8 mouse cellular contexts compared by ENCODE assay signal in genomic region chr17:86769330-86770211, GRCm38 (mm10). TPM values are rescaled to one million over a fixed set of nuclear protein-coding genes. Genes with fewer than 3 reads are reported as not detected.
DNase-seq lines count a peak whose midpoint lies in the region; TF ChIP-seq lines count a peak whose summit lies in the region.

No protein-coding gene starts in this region.

- no peaks in the 10 kb centered on the region for H3K36me3 ChIP-seq in spleen, adult 2 months (ENCODE audit: control insufficient read depth, insufficient read depth, low read length)

- no peak for DNase-seq in spleen, adult 2 months (ENCODE audit: low read depth in 1 of 2, low spot score in 2 of 2)
- no peak for DNase-seq in spleen, postnatal 14 days (ENCODE audit: low spot score in 2 of 2)
- peak; percentile 47 to 56 for DNase-seq in gastrocnemius, adult 8-10 months (ENCODE audit: low spot score in 2 of 2)
- peak; percentile 96 for DNase-seq in kidney, adult 11 months
- DNase-seq in lung, adult 18-20 months, result peak; percentile 90 to 92
- peak; percentile 48 for DNase-seq in urinary bladder, postnatal 25 days (ENCODE audit: low spot score)
- no peak for DNase-seq in cerebellum, postnatal 36 days
- no peak for DNase-seq in retina, postnatal 1 day

- H3K27me3 ChIP-seq in spleen, adult 2 months (ENCODE audit: control insufficient read depth, insufficient read depth, low read length), result no peaks in the 10 kb centered on the region

- TF ChIP-seq POLR2A in spleen, adult 2 months (IDR thresholded peaks at IDR 0.05; ENCODE audit: low read depth, low read length), result no peak

- no peak for TF ChIP-seq CTCF in spleen, adult 2 months (IDR thresholded peaks at IDR 0.05; ENCODE audit: extremely low read depth, insufficient read depth, insufficient read length, insufficient replicate concordance)

- H3K27ac ChIP-seq in spleen, adult 2 months (ENCODE audit: insufficient read depth, low read length), result peak overlapping the region; percentile 14; the same call in 1 of the 2 replicates

- H3K4me1 ChIP-seq in spleen, adult 2 months (ENCODE audit: control insufficient read depth, insufficient read depth, insufficient read length), result no peaks in the 10 kb centered on the region

- H3K4me3 ChIP-seq in spleen, adult 2 months (ENCODE audit: extremely low read depth, insufficient read depth, insufficient read length), result no peak overlapping the region

- 60% methylated on average over 16 of the region's 16 CpGs for WGBS in spleen, adult 2 months

RNA-seq across cellular contexts. Expression of gene Epas1, which starts 16.1 kb away (rescaled TPM):
- polyA plus RNA-seq in spleen, adult 2 months (2012; rRNA removed), result 39.8 and 40.1 TPM in 2 replicates
- 10 to 100 TPM; 79.9 to 95.6 (median 93.9) TPM for total RNA-seq in gastrocnemius, adult 8-10 months (2022)

Comparison
In these comparisons a context has a peak if more than half of its experiments do, and no peak if none do; other contexts are left out.
1. DNase-seq: peak in gastrocnemius, adult 8-10 months (2 of 2), kidney, adult 11 months (single experiment), lung, adult 18-20 months (2 of 2) and urinary bladder, postnatal 25 days (single experiment); none in spleen, adult 2 months (0 of 2), spleen, postnatal 14 days (0 of 2), cerebellum, postnatal 36 days (0 of 2) and retina, postnatal 1 day (single experiment).